Mouse (Mus musculus) MEL (cell line): ENCODE results near the gene Alg2. TPM values are rescaled to one million over a fixed set of nuclear protein-coding genes. Genes with fewer than 3 reads are reported as not detected.

Experiments
- DNase-seq: peaks from one replicate; pipeline ENCODE4 v3.0.0; 2011; ENCODE audit warnings: low read depth, low spot score
- H3K27ac ChIP-seq: 2 replicates; pipeline ENCODE4 v1.5.1; 2012; ENCODE audit warnings: low read depth, mild to moderate bottlenecking, control low read depth, low read length, moderate library complexity; ENCODE audit not compliant: control insufficient read depth
- H3K27me3 ChIP-seq, 2 experiments: fragments of 150-350 bp in 1 of 2; sonication (generic) in 1 of 2; 2 replicates each; pipeline ENCODE4 v1.6.1; 2012; ENCODE audit warnings: low read length in 2 of 2, mild to moderate bottlenecking in 2 of 2, improper control_type of control experiment in 1 of 2, moderate library complexity in 1 of 2; ENCODE audit not compliant: insufficient read depth in 2 of 2, control insufficient read depth in 1 of 2
- H3K36me3 ChIP-seq, 2 experiments: 2 replicates each; pipeline ENCODE4 v1.6.1; 2012 to 2014; ENCODE audit warnings: low read length in 2 of 2, improper control_type of control experiment in 1 of 2, inconsistent platforms in 1 of 2, mild to moderate bottlenecking in 1 of 2; ENCODE audit not compliant: insufficient read depth in 2 of 2, control insufficient read depth in 1 of 2
- H3K4me1 ChIP-seq, 2 experiments: fragments of 150-350 bp in 1 of 2; sonication (generic) in 1 of 2; 2 replicates each; pipeline ENCODE4 v1.6.1; 2012; ENCODE audit warnings: low read length in 2 of 2, improper control_type of control experiment in 1 of 2, mild to moderate bottlenecking in 1 of 2; ENCODE audit not compliant: insufficient read depth in 2 of 2, control insufficient read depth in 1 of 2
- H3K4me3 ChIP-seq, 2 experiments: fragments of 150-350 bp in 1 of 2; sonication (generic) in 1 of 2; 2 replicates each; pipeline ENCODE4 v1.5.1; 2012; ENCODE audit warnings: low read depth in 2 of 2, low read length in 2 of 2, mild to moderate bottlenecking in 2 of 2, moderate library complexity in 2 of 2, control low read depth in 1 of 2, improper control_type of control experiment in 1 of 2; ENCODE audit not compliant: control insufficient read depth in 1 of 2, insufficient read depth in 1 of 2
- H3K79me2 ChIP-seq: 2 replicates; pipeline ENCODE4 v1.6.1; 2012; ENCODE audit warnings: mild to moderate bottlenecking, low read length, moderate library complexity; ENCODE audit not compliant: control insufficient read depth, poor library complexity, insufficient read depth
- H3K9ac ChIP-seq: 2 replicates; pipeline ENCODE4 v1.6.1; 2012; ENCODE audit warnings: low read depth, mild to moderate bottlenecking, control low read depth, low read length, moderate library complexity; ENCODE audit not compliant: control insufficient read depth, poor library complexity, severe bottlenecking
- H3K9me3 ChIP-seq: fragments of 150-350 bp; sonication (generic); replicated peaks from 2 replicates; pipeline ENCODE4 v1.6.1; 2012; ENCODE audit warnings: mild to moderate bottlenecking, low read length, improper control_type of control experiment, moderate library complexity; ENCODE audit not compliant: insufficient read depth
- CHD1 ChIP-seq: IDR thresholded peaks from 2 replicates; pipeline ENCODE4 v1.6.1; 2012; ENCODE audit warnings: low read depth, mild to moderate bottlenecking, inconsistent platforms, low read length, improper control_type of control experiment
- ELF1 ChIP-seq: IDR thresholded peaks from 2 replicates; pipeline ENCODE4 v1.6.1; 2014; ENCODE audit warnings: low read depth, mild to moderate bottlenecking, inconsistent platforms, low read length, improper control_type of control experiment, moderate library complexity
- EP300 ChIP-seq, 2 experiments: IDR thresholded peaks; 2 replicates each; pipeline ENCODE4 v1.6.1; 2011; ENCODE audit warnings: improper control_type of control experiment in 2 of 2, low read length in 2 of 2, low read depth in 1 of 2, mild to moderate bottlenecking in 1 of 2
- ETS1 ChIP-seq: IDR thresholded peaks from 2 replicates; pipeline ENCODE4 v1.6.1; 2012; ENCODE audit warnings: low read depth, mild to moderate bottlenecking, inconsistent platforms, low read length, improper control_type of control experiment, moderate library complexity
- HCFC1 ChIP-seq: IDR thresholded peaks from 2 replicates; pipeline ENCODE4 v1.6.1; 2012; ENCODE audit warnings: low read depth, mild to moderate bottlenecking, inconsistent platforms, low read length, improper control_type of control experiment, moderate library complexity
- JUND ChIP-seq: IDR thresholded peaks from 2 replicates; pipeline ENCODE4 v1.6.1; 2011; ENCODE audit warnings: low read depth, mild to moderate bottlenecking, improper control_type of control experiment, low read length
- MYB ChIP-seq: IDR thresholded peaks from 2 replicates; pipeline ENCODE4 v1.6.1; 2011; ENCODE audit warnings: mild to moderate bottlenecking, low read depth, low read length, improper control_type of control experiment
- MYC ChIP-seq: IDR thresholded peaks from 2 replicates; pipeline ENCODE4 v1.6.1; 2011; ENCODE audit warnings: low read depth, mild to moderate bottlenecking, low read length, improper control_type of control experiment, moderate library complexity
- NELFE ChIP-seq: IDR thresholded peaks from 2 replicates; pipeline ENCODE4 v1.6.1; 2011; ENCODE audit warnings: low read depth, low read length, improper control_type of control experiment
- NRF1 ChIP-seq: IDR thresholded peaks from 2 replicates; pipeline ENCODE4 v1.6.1; 2014; ENCODE audit warnings: low read depth, mild to moderate bottlenecking, inconsistent platforms, low read length, improper control_type of control experiment, moderate library complexity; ENCODE audit not compliant: poor library complexity, insufficient read depth, severe bottlenecking
- POLR2A ChIP-seq, 2 experiments: IDR thresholded peaks; 2 replicates each; pipeline ENCODE4 v1.6.1; 2011 to 2012; ENCODE audit warnings: low read length in 2 of 2, mild to moderate bottlenecking in 2 of 2, control low read depth in 1 of 2, improper control_type of control experiment in 1 of 2, low read depth in 1 of 2, moderate library complexity in 1 of 2; ENCODE audit not compliant: control insufficient read depth in 1 of 2, insufficient read depth in 1 of 2, poor library complexity in 1 of 2
- POLR2AphosphoS2 ChIP-seq: IDR thresholded peaks from 2 replicates; pipeline ENCODE4 v1.6.1; 2011; ENCODE audit warnings: low read length, improper control_type of control experiment
- SMC3 ChIP-seq: IDR thresholded peaks from 2 replicates; pipeline ENCODE4 v1.6.1; 2011; ENCODE audit warnings: low read depth, low read length, improper control_type of control experiment
- TAL1 ChIP-seq: IDR thresholded peaks from 2 replicates; pipeline ENCODE4 v1.6.1; 2012; ENCODE audit warnings: mild to moderate bottlenecking, inconsistent platforms, low read length, moderate library complexity, mixed read lengths
- TBP ChIP-seq: IDR thresholded peaks from 2 replicates; pipeline ENCODE4 v1.8.0; 2011; ENCODE audit warnings: low read depth, low read length, improper control_type of control experiment
- ZMIZ1 ChIP-seq: IDR thresholded peaks from 2 replicates; pipeline ENCODE4 v1.6.1; 2012; ENCODE audit warnings: low read depth, mild to moderate bottlenecking, inconsistent platforms, low read length, improper control_type of control experiment, moderate library complexity
- polyA plus RNA-seq, 2 experiments: library from polyadenylated mRNA; stranded (reverse) in 1 of 2; unstranded in 1 of 2; fragments of >175 nt in 1 of 2; fragments of >200 nt in 1 of 2; gene quantifications; 2 replicates each; pipeline versions ENCODE4 v1.2.1 to v1.2.4; 2012; ENCODE audit warnings: low replicate concordance in 2 of 2, low read depth in 1 of 2; ENCODE audit not compliant: insufficient read length in 2 of 2, insufficient read depth in 1 of 2, missing spikeins in 1 of 2
- total RNA-seq: library from RNA; depleted of rRNA; stranded (reverse); fragments of 300-350 nt; gene quantifications from 2 replicates; pipeline ENCODE4 v1.2.3, GENCODE M21; 2012

Gene Alg2
- total and polyA plus RNA-seq, 3 experiments = 11.6 to 48.1 (median 31.3) TPM

GRCm38 (mm10) chr4:47477539-47477938 is 3.4 kb upstream of the Alg2 start:
- H3K36me3 ChIP-seq = peaks cover 9 to 22% of the 10 kb centered on the region in 2 experiments
- peaks cover 36% of the 10 kb centered on the region for H3K79me2 ChIP-seq
- H3K9ac ChIP-seq = no peak overlapping the region
- H3K27ac ChIP-seq = no peak overlapping the region
- H3K27me3 ChIP-seq = no peaks in the 10 kb centered on the region
- H3K4me3 ChIP-seq = no peak overlapping the region
- H3K4me1 ChIP-seq = peaks cover 4 to 9% of the 10 kb centered on the region in 2 experiments; a peak in 3 of 4 replicates
- TF ChIP-seq NELFE (no peak), CHD1 (no peak), JUND (no peak), SMC3 (no peak), EP300 (IDR thresholded peaks at IDR 0.05; ENCODE audit: low read depth in 1 of 2, low read length in 2 of 2) (no peak), POLR2AphosphoS2 (no peak), NRF1 (no peak), ZMIZ1 (no peak), MYC (no peak), MYB (no peak), TBP (no peak), TAL1 (no peak)
- TF ChIP-seq, all 39 proteins: peak for 0
- no peak for DNase-seq
- no peaks in the 10 kb centered on the region for H3K9me3 ChIP-seq

- Histone ChIP-seq H3K36me3 (peaks cover 11 to 22% of the 10 kb centered on the region in 2 experiments), H3K4me1 (peaks cover 4 to 9% of the 10 kb centered on the region in 2 experiments; a peak in 3 of 4 replicates), H3K4me3 (peak overlapping the region; percentile 78 to 87), H3K9ac (peak overlapping the region; percentile 84), H3K27me3 (no peaks in the 10 kb centered on the region), H3K79me2 (peaks cover 45% of the 10 kb centered on the region), H3K27ac (peak overlapping the region; percentile 56), H3K9me3 (no peaks in the 10 kb centered on the region)
- TF ChIP-seq POLR2A (IDR thresholded peaks at IDR 0.05; ENCODE audit: control insufficient read depth in 1 of 2, insufficient read depth in 1 of 2, low read depth in 1 of 2, low read length in 2 of 2, poor library complexity in 1 of 2) (peak in 1 of 2 experiments; percentile 68; a peak in 1 of 4 replicates), POLR2AphosphoS2 (peak; percentile 75; the same call in 1 of the 2 replicates), NELFE (peak; percentile 67), HCFC1 (no peak), ELF1 (no peak), ETS1 (no peak)
- DNase-seq = peak; percentile 53
Measured at GRCm38 (mm10) chr4:47474730-47475643, 854 bp upstream of the Alg2 start.
